Mouse (Mus musculus) stomach, embryonic 16.5 days (tissue): ENCODE results near the gene Pnpla1. TPM values are rescaled to one million over a fixed set of nuclear protein-coding genes. Genes with fewer than 3 reads are reported as not detected.

Experiments
- ATAC-seq: fragments of 200-750 bp; cut with Nextera tagmentation; 2 replicates; pipeline ENCODE4 v1.8.0; 2017; ENCODE audit warnings: moderate number of reproducible peaks, moderate TSS enrichment; ENCODE audit not compliant: insufficient read depth, low FRiP score
- H3K27ac ChIP-seq: fragments of 300-500 bp; sonication (generic); 2 replicates; pipeline ENCODE4 v1.5.1; 2014; ENCODE audit warnings: low read length
- H3K27me3 ChIP-seq: fragments of 300-500 bp; sonication (generic); 2 replicates; pipeline ENCODE4 v1.6.1; 2014; ENCODE audit warnings: low read length, control low read depth, mixed read lengths; ENCODE audit not compliant: control insufficient read depth, insufficient read depth
- H3K36me3 ChIP-seq: fragments of 300-500 bp; sonication (generic); 2 replicates; pipeline ENCODE4 v1.6.1; 2014; ENCODE audit warnings: low read length; ENCODE audit not compliant: control insufficient read depth, insufficient read depth
- H3K4me1 ChIP-seq: fragments of 300-500 bp; sonication (generic); 2 replicates; pipeline ENCODE4 v1.6.1; 2014; ENCODE audit warnings: low read length, control low read depth, mixed read lengths; ENCODE audit not compliant: control insufficient read depth, insufficient read depth
- H3K4me2 ChIP-seq: fragments of 300-500 bp; sonication (generic); 2 replicates; pipeline ENCODE4 v1.6.1; 2014; ENCODE audit warnings: low read depth, low read length, mixed read lengths
- H3K4me3 ChIP-seq: fragments of 300-500 bp; sonication (generic); replicated peaks from 2 replicates; pipeline ENCODE4 v1.5.1; 2014; ENCODE audit warnings: mild to moderate bottlenecking, low read length
- H3K9ac ChIP-seq: fragments of 300-500 bp; sonication (generic); 2 replicates; pipeline ENCODE4 v1.6.1; 2014; ENCODE audit warnings: low read length
- H3K9me3 ChIP-seq: fragments of 300-500 bp; sonication (generic); replicated peaks from 2 replicates; pipeline ENCODE4 v1.6.1; 2016; ENCODE audit warnings: low read length, control low read depth; ENCODE audit not compliant: control insufficient read depth
- WGBS: fragments of 180-500 bp; shearing (Covaris S2); extraction: QIAGEN DNeasy Blood & Tissue Kit; methylation state at CpG from one replicate; pipeline ENCODE4 v1.1.7; 2014; 5-methylcytosine and 5-hydroxymethylcytosine counted together
- polyA plus RNA-seq: library from polyadenylated mRNA; unstranded; fragments of >200 nt; fragmentation: Nextera tagmentation; extraction: Ambion mirVana; gene quantifications from 2 replicates; pipeline ENCODE4 v1.2.1, GENCODE M21; 2015

Pnpla1 gene
- polyA plus RNA-seq, 1 experiment from 2014 or later = 1.2 TPM

DNA sequence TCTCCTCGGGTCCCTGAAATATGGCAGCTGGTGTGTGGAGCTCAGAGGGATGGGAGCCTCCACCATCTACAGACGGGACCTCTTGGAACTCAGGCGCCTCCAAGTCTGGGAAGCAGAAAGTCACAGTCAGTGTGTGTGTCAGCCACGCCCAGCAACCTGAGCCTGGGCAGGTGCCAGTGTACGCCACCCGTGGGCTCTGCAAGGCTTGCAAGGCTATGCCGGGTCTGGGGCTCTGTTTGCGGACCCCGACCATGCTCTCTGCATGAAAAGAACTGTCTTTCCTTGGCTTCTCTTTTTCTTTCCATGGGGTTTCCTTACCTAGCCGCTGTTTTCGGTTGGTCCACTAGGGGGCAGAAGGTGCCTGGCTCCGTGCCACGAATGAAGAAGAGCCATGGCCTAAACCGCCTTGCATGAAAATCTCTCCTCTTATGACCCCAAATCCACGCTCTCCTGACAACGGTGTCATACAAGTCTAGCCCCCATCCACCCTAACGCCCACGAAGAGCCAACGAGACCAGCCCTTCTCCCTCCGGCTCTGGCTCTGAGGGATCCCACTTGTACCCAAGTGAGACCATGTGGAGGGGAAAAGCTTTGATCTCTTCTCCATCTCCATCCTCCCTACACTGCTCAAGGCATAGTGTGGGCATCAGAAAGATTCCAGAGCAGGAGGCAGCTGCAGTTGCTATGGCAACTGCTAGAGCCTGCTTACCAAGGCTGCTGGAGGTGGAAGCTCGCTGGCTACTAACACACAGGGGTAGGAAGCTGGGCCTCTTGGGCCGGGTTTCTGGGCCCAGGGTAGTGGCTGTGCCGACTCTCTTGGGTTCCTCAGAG is 46.5 kb downstream of the Pnpla1 start:
- ATAC-seq = no peak; the same call in 1 of the 2 replicates
- Histone ChIP-seq H3K4me1 (peaks cover 2% of the 10 kb centered on the region; the same call in 1 of the 2 replicates), H3K9ac (no peak overlapping the region; the same call in 1 of the 2 replicates), H3K4me3 (no peak overlapping the region), H3K9me3 (no peaks in the 10 kb centered on the region), H3K27ac (no peak overlapping the region), H3K27me3 (no peaks in the 10 kb centered on the region), H3K36me3 (no peaks in the 10 kb centered on the region), H3K4me2 (no peak overlapping the region)
- 36% methylated on average over 23 of the region's 23 CpGs for WGBS

DNA sequence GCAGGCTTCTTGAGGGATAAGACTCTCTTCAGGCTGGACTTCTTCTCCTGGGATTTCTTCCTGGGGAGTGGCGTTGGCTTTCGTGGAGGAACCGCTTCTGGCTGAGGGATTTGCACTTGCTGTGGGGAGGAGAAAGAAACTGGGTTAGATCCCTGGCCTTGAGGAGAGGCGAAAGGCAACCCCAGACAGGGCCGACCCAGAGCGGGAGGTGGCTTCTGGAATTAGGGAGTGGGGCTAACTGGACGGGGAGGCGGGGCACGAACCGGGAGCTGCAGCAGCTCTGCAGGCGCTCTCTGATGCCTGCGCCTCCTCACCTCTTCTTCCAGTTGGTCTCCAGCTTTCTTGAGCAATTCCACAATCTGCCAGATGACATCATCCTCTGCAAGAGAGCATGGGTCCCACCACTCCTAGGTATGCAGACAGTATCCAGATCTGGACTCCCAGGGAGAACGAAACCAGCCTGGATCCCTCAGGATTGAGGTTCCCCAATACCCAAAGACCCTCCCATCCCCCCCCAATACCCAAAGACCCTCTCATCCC is 47.2 kb downstream of the Pnpla1 start:
- H3K4me1 ChIP-seq = peaks cover 2% of the 10 kb centered on the region; the same call in 1 of the 2 replicates
- no peaks in the 10 kb centered on the region for H3K36me3 ChIP-seq
- WGBS = 71% methylated on average over 13 of the region's 13 CpGs
- H3K9ac ChIP-seq = peak overlapping the region; percentile 11; the same call in 1 of the 2 replicates
- H3K27me3 ChIP-seq = no peaks in the 10 kb centered on the region
- no peak overlapping the region for H3K4me3 ChIP-seq
- H3K9me3 ChIP-seq = no peaks in the 10 kb centered on the region
- H3K27ac ChIP-seq = no peak overlapping the region
- no peak overlapping the region for H3K4me2 ChIP-seq
- ATAC-seq = no peak

DNA sequence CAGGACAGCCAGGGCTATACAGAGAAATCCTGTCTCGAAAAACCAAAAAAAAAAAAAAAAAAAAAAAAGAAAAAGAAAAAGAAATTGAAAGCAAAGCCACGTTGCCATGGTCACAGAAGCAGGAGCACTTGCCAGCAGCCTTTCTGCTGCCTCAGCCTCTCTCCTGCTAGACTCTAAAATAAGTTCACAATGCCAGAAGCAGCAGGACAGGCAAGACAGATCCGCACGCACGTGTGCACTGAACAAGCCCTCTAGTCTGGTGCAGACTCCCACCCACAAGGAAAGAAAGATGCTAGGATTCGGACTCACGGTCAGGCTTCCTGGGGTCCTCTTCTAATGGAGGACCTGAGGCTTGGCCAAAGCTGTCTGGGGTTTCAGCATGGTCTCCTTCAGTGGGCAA is 49.7 kb downstream of the Pnpla1 start:
- no peaks in the 10 kb centered on the region for H3K27me3 ChIP-seq
- no peak overlapping the region for H3K4me3 ChIP-seq
- ATAC-seq = no peak
- H3K4me2 ChIP-seq = no peak overlapping the region
- no peaks in the 10 kb centered on the region for H3K36me3 ChIP-seq
- H3K4me1 ChIP-seq = peaks cover 2% of the 10 kb centered on the region; the same call in 1 of the 2 replicates
- no peaks in the 10 kb centered on the region for H3K9me3 ChIP-seq
- WGBS = 78% methylated on average over 7 of the region's 7 CpGs
- H3K9ac ChIP-seq = no peak overlapping the region
- no peak overlapping the region for H3K27ac ChIP-seq

DNA sequence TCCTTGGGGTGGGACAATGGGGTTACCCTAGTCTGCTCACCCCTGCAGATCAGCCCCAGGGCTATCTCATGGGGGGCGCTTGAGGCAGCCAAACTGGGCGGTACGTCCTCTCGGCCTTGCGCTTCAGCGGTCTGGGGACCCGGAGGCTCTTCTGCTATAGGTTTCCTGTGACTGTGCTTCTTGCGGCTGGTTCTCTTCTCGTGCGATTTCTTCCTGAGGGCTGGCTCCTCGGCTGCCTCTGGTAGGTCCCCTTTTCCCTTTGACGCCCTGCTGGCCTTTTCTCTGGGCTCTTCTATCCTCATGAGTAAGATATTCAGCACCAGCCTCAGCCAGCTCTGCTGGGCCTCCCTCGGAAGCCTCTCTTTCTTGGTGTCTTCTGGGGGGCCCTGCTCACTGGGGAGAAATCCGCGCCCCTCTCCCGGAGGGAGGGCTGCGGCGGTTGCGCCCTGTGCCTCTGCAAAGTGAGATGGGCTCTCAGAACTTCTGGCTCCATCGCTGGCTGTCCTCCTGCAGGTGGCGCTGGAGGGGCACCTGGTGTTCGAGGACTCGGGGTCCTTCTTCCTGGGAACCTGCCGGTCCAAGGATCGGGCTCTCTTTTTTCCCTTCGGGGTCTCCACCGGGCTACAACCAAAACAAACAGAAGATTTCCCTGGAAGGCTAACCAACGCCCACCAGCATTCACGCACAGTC is 51.2 kb downstream of the Pnpla1 start:
- peak overlapping the region; percentile 63 for H3K9ac ChIP-seq
- H3K27ac ChIP-seq = no peak overlapping the region

DNA sequence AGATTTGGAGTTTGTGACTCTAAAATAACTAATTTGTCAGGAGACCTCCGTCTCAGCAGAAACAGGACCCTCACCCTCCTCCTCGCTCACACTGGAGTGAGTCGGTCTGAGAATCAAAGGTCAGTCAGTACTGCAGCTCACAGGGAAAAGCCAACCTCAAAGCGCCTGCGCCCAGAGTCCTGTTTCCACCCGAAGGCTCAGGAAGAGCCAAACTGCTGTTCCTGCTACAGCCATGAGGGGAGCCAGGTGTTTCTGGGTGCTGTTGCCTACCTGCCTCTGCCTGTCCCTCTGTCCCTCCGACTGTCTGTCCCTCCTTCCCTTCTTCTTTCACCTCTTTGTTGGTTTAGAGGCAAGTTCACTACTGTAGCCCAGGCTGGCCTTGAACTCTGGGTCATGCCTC is 51.9 kb downstream of the Pnpla1 start:
- H3K9ac ChIP-seq = no peak overlapping the region; the same call in 1 of the 2 replicates
- no peaks in the 10 kb centered on the region for H3K9me3 ChIP-seq
- no peaks in the 10 kb centered on the region for H3K36me3 ChIP-seq
- peak overlapping the region; percentile 59 for H3K4me2 ChIP-seq
- no peak overlapping the region for H3K4me3 ChIP-seq
- H3K27ac ChIP-seq = no peak overlapping the region
- peaks cover 2% of the 10 kb centered on the region; the same call in 1 of the 2 replicates for H3K4me1 ChIP-seq
- no peak for ATAC-seq
- H3K27me3 ChIP-seq = no peaks in the 10 kb centered on the region
- WGBS = 34% methylated on average over 7 of the region's 7 CpGs

More for the DNA sequence above, 51.2 kb downstream of the Pnpla1 start:
- 8% methylated on average over 29 of the region's 29 CpGs for WGBS
- H3K4me2 ChIP-seq = peak overlapping the region; percentile 59
- H3K9me3 ChIP-seq = no peaks in the 10 kb centered on the region
- no peaks in the 10 kb centered on the region for H3K36me3 ChIP-seq
- ATAC-seq = no peak
- peaks cover 2% of the 10 kb centered on the region; the same call in 1 of the 2 replicates for H3K4me1 ChIP-seq
- H3K4me3 ChIP-seq = peak overlapping the region; percentile 31
- H3K27me3 ChIP-seq = no peaks in the 10 kb centered on the region

DNA sequence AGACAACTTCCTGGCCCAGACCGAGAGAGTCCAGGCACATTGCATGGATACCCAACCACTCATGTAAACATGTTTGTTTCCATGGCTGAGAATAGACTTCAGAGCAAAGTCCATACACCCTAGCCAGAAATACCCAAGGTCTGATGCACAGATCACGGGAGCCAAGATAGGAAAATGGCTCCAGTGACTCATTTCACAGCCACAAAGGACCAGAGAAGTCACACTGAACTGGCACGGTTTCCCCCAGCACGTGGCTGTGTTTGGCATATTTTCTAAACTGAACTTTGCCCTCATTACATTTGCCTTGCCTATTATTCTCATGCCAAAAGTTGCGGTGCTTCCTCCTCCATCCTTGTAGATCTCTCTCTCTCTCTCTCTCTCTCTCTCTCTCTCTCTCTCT is 55.0 kb downstream of the Pnpla1 start:
- WGBS = 51% methylated on average over 5 of the region's 5 CpGs
- peaks cover 2% of the 10 kb centered on the region; the same call in 1 of the 2 replicates for H3K4me1 ChIP-seq
- H3K9ac ChIP-seq = no peak overlapping the region
- H3K4me2 ChIP-seq = no peak overlapping the region
- no peaks in the 10 kb centered on the region for H3K9me3 ChIP-seq
- ATAC-seq = peak; percentile 41; the same call in 1 of the 2 replicates
- no peak overlapping the region for H3K27ac ChIP-seq
- H3K36me3 ChIP-seq = no peaks in the 10 kb centered on the region
- no peaks in the 10 kb centered on the region for H3K27me3 ChIP-seq
- no peak overlapping the region for H3K4me3 ChIP-seq

DNA sequence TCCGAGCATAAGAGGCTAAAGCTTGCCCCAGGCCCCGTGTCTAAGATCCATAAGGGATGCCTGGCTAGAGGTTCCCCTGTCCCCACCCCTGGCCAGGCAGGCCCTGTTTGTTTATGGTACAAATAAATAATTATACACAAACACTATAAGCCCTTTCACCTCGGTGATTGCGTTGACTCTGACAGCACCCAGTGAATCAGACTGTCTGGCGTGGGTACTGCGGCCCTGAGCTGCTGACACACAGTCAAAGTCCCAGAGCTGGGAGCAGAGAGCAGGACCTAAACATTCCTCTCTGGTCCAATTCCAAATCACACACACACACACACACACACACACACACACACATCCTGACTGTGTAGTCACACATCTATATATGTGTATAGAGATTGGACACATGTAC is 55.7 kb downstream of the Pnpla1 start:
- H3K4me1 ChIP-seq = peaks cover 2% of the 10 kb centered on the region; the same call in 1 of the 2 replicates
- no peaks in the 10 kb centered on the region for H3K36me3 ChIP-seq
- no peak for ATAC-seq
- no peaks in the 10 kb centered on the region for H3K27me3 ChIP-seq
- H3K4me2 ChIP-seq = no peak overlapping the region
- H3K4me3 ChIP-seq = no peak overlapping the region
- no peaks in the 10 kb centered on the region for H3K9me3 ChIP-seq
- no peak overlapping the region for H3K9ac ChIP-seq
- no peak overlapping the region for H3K27ac ChIP-seq
- 70% methylated on average over 6 of the region's 6 CpGs for WGBS

DNA sequence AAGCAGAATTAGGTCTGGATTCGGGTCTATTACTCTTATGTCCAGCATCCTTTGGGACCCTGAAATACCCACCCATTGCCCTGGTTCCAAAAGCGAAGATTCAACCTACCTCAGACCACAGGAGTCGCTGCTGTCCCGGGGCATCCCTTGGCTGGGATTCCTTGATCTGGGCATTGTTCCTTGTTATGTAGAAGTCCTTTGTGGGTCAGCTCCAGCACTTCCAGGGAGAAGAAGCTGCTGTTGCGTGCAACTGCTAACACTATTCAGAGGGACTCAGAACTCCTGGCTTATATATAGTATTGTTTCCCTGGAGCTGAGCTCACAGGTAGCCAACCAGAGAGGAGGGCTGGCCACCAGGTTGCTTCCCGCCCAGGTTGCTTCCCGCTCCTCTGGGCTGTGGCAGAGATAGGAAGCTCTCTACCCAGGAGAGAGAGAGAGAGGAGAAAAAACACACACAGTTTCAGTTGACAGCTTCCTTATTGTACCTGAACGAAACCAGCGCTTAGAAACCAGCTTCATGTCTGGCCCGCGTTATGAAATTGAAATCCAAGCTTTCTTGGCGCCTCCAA is 56.9 kb downstream of the Pnpla1 start, which contains the start of gene 4930539E08Rik:
4930539E08Rik (minus strand) TSS at position 265 of the 569 bp plus-strand sequence.
- 67% methylated on average over 12 of the region's 12 CpGs for WGBS
- H3K27ac ChIP-seq = no peak within 1 kb of the TSS

More for the DNA sequence above, 56.9 kb downstream of the Pnpla1 start, which contains the start of gene 4930539E08Rik:
- Histone ChIP-seq H3K27me3 (no peaks in the 10 kb centered on the region), H3K9ac (no peak within 1 kb of the TSS), H3K4me1 (no peaks in the 10 kb centered on the region; the same call in 1 of the 2 replicates), H3K4me3 (no peak within 1 kb of the TSS), H3K9me3 (no peaks in the 10 kb centered on the region), H3K4me2 (no peak within 1 kb of the TSS), H3K36me3 (no peaks in the 10 kb centered on the region)
- no peak for ATAC-seq
